Mouse (Mus musculus): ENCODE measurements at regions not wholly inside any gene's neighbourhood (a gene's known extent, or its start where the extent isn't known, plus 50 kb on each side); places are given as distances from the start of the nearest gene placed in this dataset.
"Not testable (repeated sequence)": the region's sequence is repeated elsewhere in the genome, so short reads cannot be mapped to it uniquely, and the experiment has no call there.

GRCm38 (mm10) chr13:96327707-96328106, 60.4 kb upstream of the Poc5 start:
- H3K4me2 ChIP-seq (ENCODE audit: low read length) = no peak overlapping the region
- H3K36me3 ChIP-seq (ENCODE audit: control insufficient read depth, insufficient read depth, low read length) = no peaks in the 10 kb centered on the region

GRCm38 (mm10) chr13:96324636-96325035, 63.5 kb upstream of the Poc5 start:
- 56% methylated on average over 4 of the region's 4 CpGs for WGBS
- H3K9me3 ChIP-seq (ENCODE audit: control insufficient read depth, low read length) = no peaks in the 10 kb centered on the region
- H3K27ac ChIP-seq (replicated peaks; ENCODE audit: low read depth, low read length) = no peak overlapping the region
- DNase-seq = no peak
- H3K4me2 ChIP-seq (ENCODE audit: low read length) = no peak overlapping the region
- no peak overlapping the region for H3K9ac ChIP-seq (replicated peaks; ENCODE audit: low read length)
- H3K4me3 ChIP-seq (replicated peaks; ENCODE audit: low read depth, low read length) = no peak overlapping the region
- ATAC-seq (ENCODE audit: low FRiP score, low TSS enrichment) = no peak
- H3K27me3 ChIP-seq (ENCODE audit: control insufficient read depth, insufficient read depth, low read length) = no peaks in the 10 kb centered on the region
- H3K36me3 ChIP-seq (ENCODE audit: control insufficient read depth, insufficient read depth, low read length) = no peaks in the 10 kb centered on the region
- no peaks in the 10 kb centered on the region for H3K4me1 ChIP-seq (ENCODE audit: control insufficient read depth, insufficient read depth, low read length)

More at GRCm38 (mm10) chr13:96327707-96328106, 60.4 kb upstream of the Poc5 start:
- Histone ChIP-seq H3K4me1 (ENCODE audit: control insufficient read depth, insufficient read depth, low read length) (no peaks in the 10 kb centered on the region), H3K9me3 (ENCODE audit: control insufficient read depth, low read length) (no peaks in the 10 kb centered on the region), H3K27ac (replicated peaks; ENCODE audit: low read depth, low read length) (no peak overlapping the region), H3K9ac (replicated peaks; ENCODE audit: low read length) (no peak overlapping the region), H3K4me3 (replicated peaks; ENCODE audit: low read depth, low read length) (no peak overlapping the region), H3K27me3 (ENCODE audit: control insufficient read depth, insufficient read depth, low read length) (no peaks in the 10 kb centered on the region)
- ATAC-seq (ENCODE audit: low FRiP score, low TSS enrichment) (no peak), DNase-seq (no peak)

GRCm38 (mm10) chr13:96317161-96317560, 70.9 kb upstream of the Poc5 start:
- not testable (repeated sequence) for H3K36me3 ChIP-seq (ENCODE audit: control insufficient read depth, insufficient read depth, low read length); H3K27ac ChIP-seq (replicated peaks; ENCODE audit: low read depth, low read length); H3K4me2 ChIP-seq (ENCODE audit: low read length); ATAC-seq (ENCODE audit: low FRiP score, low TSS enrichment); H3K27me3 ChIP-seq (ENCODE audit: control insufficient read depth, insufficient read depth, low read length); H3K9ac ChIP-seq (replicated peaks; ENCODE audit: low read length); DNase-seq; H3K4me3 ChIP-seq (replicated peaks; ENCODE audit: low read depth, low read length); H3K9me3 ChIP-seq (ENCODE audit: control insufficient read depth, low read length); H3K4me1 ChIP-seq (ENCODE audit: control insufficient read depth, insufficient read depth, low read length)
- 93% methylated on average over 1 of the region's 1 CpGs for WGBS

GRCm38 (mm10) chr13:96313241-96313640, 74.9 kb upstream of the Poc5 start:
- Histone ChIP-seq H3K27ac (replicated peaks; ENCODE audit: low read depth, low read length) (no peak overlapping the region), H3K27me3 (ENCODE audit: control insufficient read depth, insufficient read depth, low read length) (no peaks in the 10 kb centered on the region), H3K4me3 (replicated peaks; ENCODE audit: low read depth, low read length) (no peak overlapping the region), H3K4me2 (ENCODE audit: low read length) (no peak overlapping the region), H3K9ac (replicated peaks; ENCODE audit: low read length) (no peak overlapping the region), H3K9me3 (ENCODE audit: control insufficient read depth, low read length) (no peaks in the 10 kb centered on the region), H3K36me3 (ENCODE audit: control insufficient read depth, insufficient read depth, low read length) (no peaks in the 10 kb centered on the region), H3K4me1 (ENCODE audit: control insufficient read depth, insufficient read depth, low read length) (no peaks in the 10 kb centered on the region)
- 26% methylated on average over 3 of the region's 3 CpGs for whole genome bisulfite sequencing
- DNase-seq (peak; percentile 15), ATAC-seq (ENCODE audit: low FRiP score, low TSS enrichment) (no peak)

- WGBS = 92% methylated on average over 4 of the region's 4 CpGs
- no peak overlapping the region for H3K4me2 ChIP-seq (ENCODE audit: low read length)
- H3K4me3 ChIP-seq (replicated peaks; ENCODE audit: low read depth, low read length) = no peak overlapping the region
- H3K36me3 ChIP-seq (ENCODE audit: control insufficient read depth, insufficient read depth, low read length) = no peaks in the 10 kb centered on the region
- DNase-seq = no peak
- H3K9ac ChIP-seq (replicated peaks; ENCODE audit: low read length) = no peak overlapping the region
- H3K9me3 ChIP-seq (ENCODE audit: control insufficient read depth, low read length) = no peaks in the 10 kb centered on the region
- H3K4me1 ChIP-seq (ENCODE audit: control insufficient read depth, insufficient read depth, low read length) = no peaks in the 10 kb centered on the region
- ATAC-seq (ENCODE audit: low FRiP score, low TSS enrichment) = no peak
- H3K27ac ChIP-seq (replicated peaks; ENCODE audit: low read depth, low read length) = no peak overlapping the region
- no peaks in the 10 kb centered on the region for H3K27me3 ChIP-seq (ENCODE audit: control insufficient read depth, insufficient read depth, low read length)
Measured at GRCm38 (mm10) chr13:96302495-96302894, 85.6 kb upstream of the Poc5 start.

- no peak overlapping the region for H3K4me2 ChIP-seq (ENCODE audit: low read length)
- no peaks in the 10 kb centered on the region for H3K27me3 ChIP-seq (ENCODE audit: control insufficient read depth, insufficient read depth, low read length)
- ATAC-seq (ENCODE audit: low FRiP score, low TSS enrichment) (no peak), DNase-seq (peak; percentile 30)
- no peak overlapping the region for H3K4me3 ChIP-seq (replicated peaks; ENCODE audit: low read depth, low read length)
- WGBS = 18% methylated on average over 7 of the region's 7 CpGs
- H3K27ac ChIP-seq (replicated peaks; ENCODE audit: low read depth, low read length) = 0 out of 2 replicates have a peak overlapping the region, but pooled peaks have one; percentile 49
- no peaks in the 10 kb centered on the region for H3K9me3 ChIP-seq (ENCODE audit: control insufficient read depth, low read length)
- no peak overlapping the region for H3K9ac ChIP-seq (replicated peaks; ENCODE audit: low read length)
- H3K4me1 ChIP-seq (ENCODE audit: control insufficient read depth, insufficient read depth, low read length) = 0 out of 2 replicates have a peak, but pooled peaks cover 3% of the 10 kb centered on the region
- H3K36me3 ChIP-seq (ENCODE audit: control insufficient read depth, insufficient read depth, low read length) = no peaks in the 10 kb centered on the region
Measured at GRCm38 (mm10) chr13:96287797-96288196, 100.3 kb upstream of the Poc5 start.

GRCm38 (mm10) chr13:96269946-96270345, 118.1 kb upstream of the Poc5 start:
- no peak for ATAC-seq (ENCODE audit: low FRiP score, low TSS enrichment)
- Histone ChIP-seq H3K9ac (replicated peaks; ENCODE audit: low read length) (no peak overlapping the region), H3K36me3 (ENCODE audit: control insufficient read depth, insufficient read depth, low read length) (no peaks in the 10 kb centered on the region), H3K4me1 (ENCODE audit: control insufficient read depth, insufficient read depth, low read length) (no peaks in the 10 kb centered on the region), H3K27me3 (ENCODE audit: control insufficient read depth, insufficient read depth, low read length) (no peaks in the 10 kb centered on the region), H3K4me3 (replicated peaks; ENCODE audit: low read depth, low read length) (no peak overlapping the region), H3K4me2 (ENCODE audit: low read length) (no peak overlapping the region), H3K27ac (replicated peaks; ENCODE audit: low read depth, low read length) (no peak overlapping the region), H3K9me3 (ENCODE audit: control insufficient read depth, low read length) (no peaks in the 10 kb centered on the region)
- no peak for DNase-seq
- WGBS = 84% methylated on average over 9 of the region's 9 CpGs

- DNase-seq (no peak), ATAC-seq (ENCODE audit: low FRiP score, low TSS enrichment) (no peak)
- WGBS = 77% methylated on average over 2 of the region's 2 CpGs
- Histone ChIP-seq H3K9me3 (ENCODE audit: control insufficient read depth, low read length) (no peaks in the 10 kb centered on the region), H3K36me3 (ENCODE audit: control insufficient read depth, insufficient read depth, low read length) (no peaks in the 10 kb centered on the region), H3K4me1 (ENCODE audit: control insufficient read depth, insufficient read depth, low read length) (no peaks in the 10 kb centered on the region), H3K4me3 (replicated peaks; ENCODE audit: low read depth, low read length) (no peak overlapping the region), H3K4me2 (ENCODE audit: low read length) (no peak overlapping the region), H3K9ac (replicated peaks; ENCODE audit: low read length) (no peak overlapping the region), H3K27ac (replicated peaks; ENCODE audit: low read depth, low read length) (no peak overlapping the region), H3K27me3 (ENCODE audit: control insufficient read depth, insufficient read depth, low read length) (no peaks in the 10 kb centered on the region)
Measured at GRCm38 (mm10) chr13:96256001-96256400, 123.6 kb upstream of the Sv2c start.

- no peak overlapping the region for H3K4me2 ChIP-seq (ENCODE audit: low read length)
- H3K27me3 ChIP-seq (ENCODE audit: control insufficient read depth, insufficient read depth, low read length) = no peaks in the 10 kb centered on the region
- WGBS = 88% methylated on average over 4 of the region's 4 CpGs
- no peak overlapping the region for H3K27ac ChIP-seq (replicated peaks; ENCODE audit: low read depth, low read length)
- H3K4me3 ChIP-seq (replicated peaks; ENCODE audit: low read depth, low read length) = no peak overlapping the region
- no peak overlapping the region for H3K9ac ChIP-seq (replicated peaks; ENCODE audit: low read length)
- DNase-seq = no peak
- H3K9me3 ChIP-seq (ENCODE audit: control insufficient read depth, low read length) = no peaks in the 10 kb centered on the region
- H3K36me3 ChIP-seq (ENCODE audit: control insufficient read depth, insufficient read depth, low read length) = no peaks in the 10 kb centered on the region
- ATAC-seq (ENCODE audit: low FRiP score, low TSS enrichment) = no peak
- no peaks in the 10 kb centered on the region for H3K4me1 ChIP-seq (ENCODE audit: control insufficient read depth, insufficient read depth, low read length)
Measured at GRCm38 (mm10) chr13:96254391-96254790, 122.0 kb upstream of the Sv2c start.
